Mouse (Mus musculus) CH12.LX (cell line): ENCODE data around the gene Btd.

Source experiments
- CHD2 ChIP-seq: IDR thresholded peaks from 2 replicates; pipeline ENCODE4 v1.6.1; 2011; ENCODE audit warnings: low read length, improper control_type of control experiment
- CTCF ChIP-seq, 2 experiments: IDR thresholded peaks in 1 of 2; conservative IDR thresholded peaks in 1 of 2; 2 replicates each; pipeline ENCODE4 v1.5.1; 2011 to 2012; ENCODE audit warnings: low read depth in 2 of 2, low read length in 2 of 2, improper control_type of control experiment in 1 of 2, inconsistent platforms in 1 of 2, mild to moderate bottlenecking in 1 of 2, moderate library complexity in 1 of 2
- EP300 ChIP-seq: IDR thresholded peaks from 2 replicates; pipeline ENCODE4 v1.6.1; 2011; ENCODE audit warnings: low read length, improper control_type of control experiment
- HCFC1 ChIP-seq: IDR thresholded peaks from 2 replicates; pipeline ENCODE4 v1.6.1; 2012; ENCODE audit warnings: low read depth, mild to moderate bottlenecking, inconsistent platforms, low read length, improper control_type of control experiment
- IRF4 ChIP-seq: IDR thresholded peaks from 2 replicates; pipeline ENCODE4 v1.6.1; 2014; ENCODE audit warnings: low read depth, mild to moderate bottlenecking, inconsistent platforms, low read length, improper control_type of control experiment
- MAX ChIP-seq: IDR thresholded peaks from 2 replicates; pipeline ENCODE4 v1.6.1; 2011; ENCODE audit warnings: low read length, improper control_type of control experiment
- MEF2A ChIP-seq: IDR thresholded peaks from 2 replicates; pipeline ENCODE4 v1.6.1; 2014; ENCODE audit warnings: low read depth, mild to moderate bottlenecking, inconsistent platforms, low read length, improper control_type of control experiment, borderline replicate concordance
- POLR2A ChIP-seq: IDR thresholded peaks from 2 replicates; pipeline ENCODE4 v1.6.1; 2011; ENCODE audit warnings: low read depth, mild to moderate bottlenecking, improper control_type of control experiment, low read length
- POLR2AphosphoS2 ChIP-seq: IDR thresholded peaks from 2 replicates; pipeline ENCODE4 v1.6.1; 2011; ENCODE audit warnings: low read depth, low read length, improper control_type of control experiment
- SMC3 ChIP-seq: IDR thresholded peaks from 2 replicates; pipeline ENCODE4 v1.6.1; 2011; ENCODE audit warnings: low read depth, low read length, improper control_type of control experiment
- TBP ChIP-seq: conservative IDR thresholded peaks from 2 replicates; pipeline ENCODE4 v1.6.1; 2011; ENCODE audit warnings: low read depth, low read length, improper control_type of control experiment
- TCF12 ChIP-seq: IDR thresholded peaks from 2 replicates; pipeline ENCODE4 v1.6.1; 2014; ENCODE audit warnings: low read depth, mild to moderate bottlenecking, inconsistent platforms, low read length, improper control_type of control experiment
- USF1 ChIP-seq: IDR thresholded peaks from 2 replicates; pipeline ENCODE4 v1.6.1; 2014; ENCODE audit warnings: low read depth, mild to moderate bottlenecking, inconsistent platforms, low read length, improper control_type of control experiment
- ZMIZ1 ChIP-seq: IDR thresholded peaks from 2 replicates; pipeline ENCODE4 v1.6.1; 2012; ENCODE audit warnings: low read depth, mild to moderate bottlenecking, inconsistent platforms, low read length, improper control_type of control experiment

DNA sequence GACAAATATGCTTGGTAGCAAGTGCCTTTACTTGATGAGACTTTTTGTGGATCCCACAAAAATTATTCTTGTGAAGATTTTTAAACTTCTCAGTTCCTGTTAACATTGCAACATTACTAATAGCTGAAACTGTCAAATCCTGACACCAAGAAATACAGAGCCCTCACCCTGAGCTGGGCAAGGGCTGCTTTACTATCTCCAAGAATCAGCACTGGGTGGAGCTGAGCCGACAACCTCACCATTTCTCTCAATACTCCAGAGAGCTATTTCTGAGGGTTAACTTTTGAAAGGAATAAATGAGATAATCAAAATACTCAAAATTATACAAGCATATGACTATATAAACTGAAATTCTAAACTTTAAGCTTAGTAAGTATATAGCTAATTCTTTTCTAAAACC, 68.5 kb downstream of the Btd start:
- TF ChIP-seq CTCF (conservative IDR thresholded peaks at IDR 0.05 in 1 of 2, IDR thresholded peaks at IDR 0.05 in 1 of 2; ENCODE audit: low read depth in 2 of 2, low read length in 2 of 2) (no peak), HCFC1 (no peak), POLR2AphosphoS2 (no peak), TBP (no peak), ZMIZ1 (no peak), POLR2A (no peak), MAX (no peak), USF1 (no peak), EP300 (no peak), CHD2 (no peak), IRF4 (no peak), TCF12 (no peak), MEF2A (no peak), SMC3 (no peak)
